Mouse (Mus musculus): ENCODE measurements around the gene Adam15. TPM values are rescaled to one million over a fixed set of nuclear protein-coding genes. Genes with fewer than 3 reads are reported as not detected.

The Adam15 gene
- total RNA-seq, 1 experiment from 2014 or later: 33.0 TPM

Other genes with a start within 250 kb of the Adam15 start
- gene Gm43738, start 248.9 kb downstream of the Adam15 start, total RNA-seq (2017): not detected in 3 replicates
- 37.2 to 55.7 TPM (median 39.0 TPM) in 3 replicates for gene Fdps, start 248.0 kb downstream of the Adam15 start, total RNA-seq (2017)
- not detected in 3 replicates for gene Pklr, start 213.9 kb downstream of the Adam15 start, total RNA-seq (2017)
- gene Hcn3, start 189.8 kb downstream of the Adam15 start, total RNA-seq (2017): not detected in 3 replicates
- 81.2 to 140 TPM (median 118 TPM) in 3 replicates for gene Clk2, start 185.2 kb downstream of the Adam15 start, total RNA-seq (2017)
- gene Scamp3, start 172.5 kb downstream of the Adam15 start, total RNA-seq (2017): 23.2 to 55.0 TPM (median 23.6 TPM) in 3 replicates
- 4.9 to 45.4 TPM (median 15.8 TPM) in 3 replicates for gene Fam189b, start 166.9 kb downstream of the Adam15 start, total RNA-seq (2017)
- 71.9 to 84.9 TPM (median 81.9 TPM) in 3 replicates for gene Gba, start 147.1 kb downstream of the Adam15 start, total RNA-seq (2017)
- 0.95 to 2.3 TPM (median 1.8 TPM) in 3 replicates for gene Thbs3, start 134.8 kb downstream of the Adam15 start, total RNA-seq (2017)
- 42.5 to 61.0 TPM (median 58.7 TPM) in 3 replicates for gene Mtx1, start 122.9 kb downstream of the Adam15 start, total RNA-seq (2017)
- gene Muc1, start 120.9 kb downstream of the Adam15 start, total RNA-seq (2017): 0.85 to 2.2 TPM (median 0.86 TPM) in 3 replicates
- 53.3 to 77.9 TPM (median 61.9 TPM) in 3 replicates for gene Krtcap2, start 104.0 kb downstream of the Adam15 start, total RNA-seq (2017)
- 0.53 to 2.3 TPM in 2 of 3 replicates, not detected in the other for gene Trim46, start 103.7 kb downstream of the Adam15 start, total RNA-seq (2017)
- 67.3 to 102 TPM (median 83.1 TPM) in 3 replicates for gene Dpm3, start 90.6 kb downstream of the Adam15 start, total RNA-seq (2017)
- gene Slc50a1, start 79.4 kb downstream of the Adam15 start, total RNA-seq (2017): 58.3 to 94.6 TPM (median 67.9 TPM) in 3 replicates
- 0.38 to 0.39 TPM in 2 of 3 replicates, not detected in the other for gene Efna1, start 68.9 kb downstream of the Adam15 start, total RNA-seq (2017)
- not detected in 3 replicates for gene Efna3, start 27.0 kb downstream of the Adam15 start, total RNA-seq (2017)
- gene Efna4, start 12.0 kb downstream of the Adam15 start, total RNA-seq (2017): not detected in 3 replicates
- gene Dcst2, start 12.0 kb upstream of the Adam15 start, total RNA-seq (2017): not detected in 3 replicates
- not detected in 3 replicates for gene Dcst1, start 15.3 kb upstream of the Adam15 start, total RNA-seq (2017)
- gene Zbtb7b, start 44.8 kb upstream of the Adam15 start, total RNA-seq (2017): 49.4 to 76.6 TPM (median 51.2 TPM) in 3 replicates
- gene Lenep, start 52.8 kb upstream of the Adam15 start, total RNA-seq (2017): 1.4 TPM in 1 of 3 replicates, not detected in the others
- gene Flad1, start 61.9 kb upstream of the Adam15 start, total RNA-seq (2017): 16.5 to 22.8 TPM (median 22.4 TPM) in 3 replicates
- 7.5 to 10.2 TPM (median 8.1 TPM) in 3 replicates for gene Cks1b, start 68.4 kb upstream of the Adam15 start, total RNA-seq (2017)
- 48.9 to 65.4 TPM (median 58.4 TPM) in 3 replicates for gene Shc1, start 68.4 kb upstream of the Adam15 start, total RNA-seq (2017)
- 11.0 to 18.5 TPM (median 17.6 TPM) in 3 replicates for gene Pygo2, start 80.2 kb upstream of the Adam15 start, total RNA-seq (2017)
- 149 to 190 TPM (median 158 TPM) in 3 replicates for gene Pbxip1, start 86.7 kb upstream of the Adam15 start, total RNA-seq (2017)
- 18.0 to 23.5 TPM (median 21.0 TPM) in 3 replicates for gene Pmvk, start 104.5 kb upstream of the Adam15 start, total RNA-seq (2017)
- not detected in 3 replicates for gene Kcnn3, start 170.2 kb upstream of the Adam15 start, total RNA-seq (2017)